Comparison of ENCODE assay signal across 9 mouse cellular contexts in the genomic region with DNA sequence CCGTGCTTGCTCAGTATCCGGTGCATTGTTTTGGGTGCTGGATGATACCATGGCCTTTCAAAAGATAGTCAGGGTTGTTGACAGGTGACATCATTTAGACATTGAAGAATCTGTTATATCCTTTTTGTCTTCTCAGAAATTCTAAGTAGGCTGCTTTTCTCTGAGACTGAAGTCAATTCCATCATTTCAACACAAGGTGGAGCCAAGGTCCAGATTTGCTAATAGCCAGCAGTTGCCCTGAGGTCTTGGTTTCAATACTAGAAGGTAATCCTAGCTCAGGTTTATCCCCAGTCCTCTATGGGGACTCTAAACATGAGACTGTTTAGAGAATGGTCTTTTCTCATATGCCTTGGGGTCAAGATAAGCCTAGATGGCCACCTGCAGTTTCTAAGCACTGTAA. TPM values are rescaled to one million over a fixed set of nuclear protein-coding genes. Genes with fewer than 3 reads are reported as not detected.
DNase-seq lines count a peak whose midpoint lies in the region; ATAC-seq lines count a peak whose summit lies in the region.
"Had no signal": no experiment of that assay in that cellular context is flagged by ENCODE, and none has a peak within 500 bp of the region (broad histone marks: within the 10 kb centered on the region; RNA-seq: fewer than 3 reads in every experiment).

No protein-coding gene starts in this region.

- no peak overlapping the region for H3K4me3 ChIP-seq in hindbrain, embryonic 11.5 days (ENCODE audit: low read depth, low read length)
- no peak overlapping the region for H3K4me3 ChIP-seq in hindbrain, embryonic 12.5 days
- H3K4me3 ChIP-seq: embryonic facial prominence, embryonic 13.5 days had no signal

- no peaks in the 10 kb centered on the region for H3K4me1 ChIP-seq in hindbrain, embryonic 11.5 days (replicated peaks; ENCODE audit: control insufficient read depth, insufficient read depth, low read length)
- no peaks in the 10 kb centered on the region for H3K4me1 ChIP-seq in hindbrain, embryonic 12.5 days
- H3K4me1 ChIP-seq: embryonic facial prominence, embryonic 13.5 days had no signal

- H3K36me3 ChIP-seq in hindbrain, embryonic 11.5 days (ENCODE audit: control insufficient read depth, insufficient read depth, low read length): no peaks in the 10 kb centered on the region
- no peaks in the 10 kb centered on the region for H3K36me3 ChIP-seq in hindbrain, embryonic 12.5 days
- H3K36me3 ChIP-seq in splenic B cell, adult 2 months (ENCODE audit: control insufficient read depth, insufficient read depth, low read length, poor library complexity, severe bottlenecking): no peaks in the 10 kb centered on the region
- H3K36me3 ChIP-seq: embryonic facial prominence, embryonic 13.5 days had no signal

- no peaks in the 10 kb centered on the region for H3K27me3 ChIP-seq in hindbrain, embryonic 11.5 days (ENCODE audit: control insufficient read depth, insufficient read depth, low read length)
- H3K27me3 ChIP-seq in hindbrain, embryonic 12.5 days: no peaks in the 10 kb centered on the region
- H3K27me3 ChIP-seq in splenic B cell, adult 2 months (ENCODE audit: control insufficient read depth, insufficient read depth, low read length, poor library complexity, severe bottlenecking): no peaks in the 10 kb centered on the region

- H3K9ac ChIP-seq in hindbrain, embryonic 11.5 days (ENCODE audit: low read depth, low read length): no peak overlapping the region
- H3K9ac ChIP-seq in hindbrain, embryonic 12.5 days: no peak overlapping the region
- H3K9ac ChIP-seq: embryonic facial prominence, embryonic 13.5 days had no signal

- H3K9me3 ChIP-seq in hindbrain, embryonic 11.5 days (ENCODE audit: control insufficient read depth, low read length): no peaks in the 10 kb centered on the region
- no peaks in the 10 kb centered on the region for H3K9me3 ChIP-seq in hindbrain, embryonic 12.5 days (replicated peaks)
- H3K9me3 ChIP-seq: embryonic facial prominence, embryonic 13.5 days had no signal

- no peak overlapping the region for H3K27ac ChIP-seq in hindbrain, embryonic 11.5 days (ENCODE audit: low read depth, low read length)
- no peak overlapping the region for H3K27ac ChIP-seq in hindbrain, embryonic 12.5 days
- H3K27ac ChIP-seq: embryonic facial prominence, embryonic 13.5 days had no signal

- no peak for ATAC-seq in hindbrain, embryonic 11.5 days (ENCODE audit: low FRiP score)
- ATAC-seq in hindbrain, embryonic 12.5 days (ENCODE audit: low FRiP score): no peak

- H3K4me2 ChIP-seq in hindbrain, embryonic 11.5 days (replicated peaks; ENCODE audit: low read depth, low read length): no peak overlapping the region
- H3K4me2 ChIP-seq in hindbrain, embryonic 12.5 days (replicated peaks): no peak overlapping the region
- H3K4me2 ChIP-seq: embryonic facial prominence, embryonic 13.5 days had no signal

- WGBS in hindbrain, embryonic 11.5 days: 53% methylated on average over 2 of the region's 2 CpGs
- WGBS in hindbrain, embryonic 12.5 days: 51% methylated on average over 2 of the region's 2 CpGs

- DNase-seq in hindbrain, embryonic 11.5 days (ENCODE audit: low spot score): peak; percentile 35
- DNase-seq in 3T3-L1 (ENCODE audit: low read depth, low spot score) (peak; percentile 60), ES-CJ7 (ENCODE audit: low read depth, low spot score) (peak; percentile 13)
- peak; percentile 5 for DNase-seq in embryo, embryonic 11.5 days (ENCODE audit: low read depth, low spot score)
- peak; percentile 67 for DNase-seq in splenic B cell, adult 2 months (ENCODE audit: low read depth, low spot score)
- no peak for DNase-seq in ovary, postnatal 10 days (ENCODE audit: low spot score)
- no peak for DNase-seq in urinary bladder, postnatal 14 days (ENCODE audit: low spot score)

RNA-seq across cellular contexts. Expression of a gene that starts 47.9 kb away (rescaled TPM):
- polyA plus RNA-seq in hindbrain, embryonic 11.5 days (2014; fragmentation: Nextera tagmentation; extraction: Ambion mirVana): 99.6 and 117 TPM in 2 replicates
- polyA plus RNA-seq in hindbrain, embryonic 12.5 days (2016; fragmentation: Nextera tagmentation; extraction: Ambion mirVana): 97.7 and 103 TPM in 2 replicates

Comparison
In these comparisons a context has a peak if more than half of its experiments do, and no peak if none do; other contexts are left out.
1. DNase-seq: peak in hindbrain, embryonic 11.5 days (single experiment), 3T3-L1 (single experiment), ES-CJ7 (single experiment), embryo, embryonic 11.5 days (single experiment) and splenic B cell, adult 2 months (single experiment); none in ovary, postnatal 10 days (single experiment) and urinary bladder, postnatal 14 days (single experiment).